Mouse (Mus musculus) cerebellum, postnatal 10 days (tissue): ENCODE measurements at regions not wholly inside any gene's neighbourhood (a gene's known extent, or its start where the extent isn't known, plus 50 kb on each side); places are given as distances from the start of the nearest gene placed in this dataset.

ENCODE experiments used
- DNase-seq, 2 experiments: peaks; one replicate each; pipeline ENCODE4 v3.0.0; 2021; ENCODE audit warnings: mixed read lengths in 2 of 2

DNA sequence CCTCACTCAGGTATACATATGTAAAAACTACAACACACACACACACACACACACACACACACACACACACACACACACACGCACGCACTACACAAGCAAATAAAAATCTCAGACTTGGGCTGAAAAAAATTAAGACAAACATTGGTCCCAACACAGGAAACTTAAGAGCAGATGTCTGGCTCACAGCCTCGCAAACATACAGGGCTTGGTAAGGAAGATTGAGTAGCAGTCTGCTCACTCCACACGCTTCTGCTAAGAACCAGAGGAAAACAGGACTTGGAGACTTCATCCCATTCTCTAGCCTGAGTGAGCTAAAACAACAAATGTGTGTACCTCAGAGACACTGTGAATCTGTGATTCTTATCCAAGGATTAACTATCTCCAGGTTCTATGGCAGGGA lies 132.3 kb upstream of the Sox11 start:
- DNase-seq = no peak

DNA sequence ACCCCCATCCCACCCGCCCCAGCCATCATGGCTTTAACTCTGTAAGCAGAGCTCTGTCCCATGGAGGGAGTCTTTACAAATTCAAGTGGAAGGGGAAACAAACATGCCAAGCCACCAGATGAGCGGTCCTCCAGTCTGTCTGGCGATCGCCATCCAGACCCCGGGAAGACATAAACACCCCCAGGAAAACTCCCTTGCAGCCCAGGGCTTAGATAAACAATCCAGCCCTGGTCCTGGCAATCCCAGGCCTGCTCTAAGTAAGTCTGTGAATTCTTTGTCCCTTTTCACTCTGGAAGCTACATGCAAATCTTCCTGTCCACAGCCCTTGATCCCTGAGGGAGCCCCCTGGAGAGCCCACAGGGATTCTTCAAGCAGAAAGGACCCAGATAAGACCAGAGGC lies 129.2 kb upstream of the Sox11 start:
- DNase-seq = no peak

DNA sequence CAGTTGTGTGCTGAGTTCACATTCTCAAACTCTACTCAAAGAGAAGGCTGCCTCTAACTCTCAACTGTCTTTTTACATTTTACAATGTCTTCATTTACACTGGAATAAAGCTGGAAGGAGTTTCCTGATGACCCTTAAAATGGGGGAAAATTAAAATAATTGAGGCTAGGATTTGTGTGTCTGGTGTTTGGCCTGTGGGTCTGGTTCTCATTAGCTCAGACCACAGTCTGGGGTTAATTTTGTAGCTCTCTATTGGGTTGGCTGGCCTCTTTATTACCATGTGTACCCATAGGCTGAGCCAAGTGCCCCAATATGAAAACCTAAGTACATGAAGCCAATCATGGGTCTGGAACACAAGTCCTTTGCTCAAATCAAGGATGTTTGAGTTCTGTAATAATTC lies 128.0 kb upstream of the Sox11 start:
- DNase-seq = no peak

DNA sequence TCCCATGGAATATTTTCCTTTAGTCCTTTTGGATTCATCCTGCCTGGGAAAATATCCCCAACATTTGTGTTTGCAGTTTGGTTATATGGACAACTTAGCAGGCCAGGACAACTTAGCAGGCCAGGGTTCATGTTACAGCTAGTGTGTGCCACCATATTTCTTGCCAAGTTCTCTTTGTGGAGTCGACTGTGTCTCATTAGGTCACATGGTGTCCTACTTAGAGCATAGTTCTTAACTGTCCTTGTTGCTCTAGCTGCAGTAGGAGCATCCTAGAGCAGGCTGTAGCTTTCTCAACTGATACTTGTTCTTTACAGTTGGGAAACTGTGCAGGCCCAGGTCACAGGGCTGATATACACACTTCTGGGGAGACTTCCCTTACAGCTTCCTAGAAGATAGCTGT lies 126.4 kb upstream of the Sox11 start:
- no peak for DNase-seq

DNA sequence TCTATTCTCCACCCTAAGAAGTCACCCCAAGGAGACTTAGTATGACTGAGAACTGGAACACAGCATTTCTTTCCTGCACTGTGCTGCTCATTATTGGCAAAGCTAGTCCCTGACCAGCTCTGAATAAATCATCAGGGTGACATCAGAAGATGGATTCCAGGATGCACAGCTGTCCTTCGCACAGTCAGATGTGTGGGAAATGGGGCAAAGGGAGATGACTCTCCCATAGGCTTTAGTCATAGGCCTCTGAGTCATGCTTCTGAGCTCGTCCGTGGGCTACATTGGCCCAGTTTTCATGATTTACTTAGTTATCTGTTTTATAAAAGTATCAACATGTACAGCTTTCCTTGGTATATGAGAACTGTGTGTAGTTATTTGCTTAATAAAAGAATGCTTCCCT lies 125.8 kb upstream of the Sox11 start:
- DNase-seq = no peak

DNA sequence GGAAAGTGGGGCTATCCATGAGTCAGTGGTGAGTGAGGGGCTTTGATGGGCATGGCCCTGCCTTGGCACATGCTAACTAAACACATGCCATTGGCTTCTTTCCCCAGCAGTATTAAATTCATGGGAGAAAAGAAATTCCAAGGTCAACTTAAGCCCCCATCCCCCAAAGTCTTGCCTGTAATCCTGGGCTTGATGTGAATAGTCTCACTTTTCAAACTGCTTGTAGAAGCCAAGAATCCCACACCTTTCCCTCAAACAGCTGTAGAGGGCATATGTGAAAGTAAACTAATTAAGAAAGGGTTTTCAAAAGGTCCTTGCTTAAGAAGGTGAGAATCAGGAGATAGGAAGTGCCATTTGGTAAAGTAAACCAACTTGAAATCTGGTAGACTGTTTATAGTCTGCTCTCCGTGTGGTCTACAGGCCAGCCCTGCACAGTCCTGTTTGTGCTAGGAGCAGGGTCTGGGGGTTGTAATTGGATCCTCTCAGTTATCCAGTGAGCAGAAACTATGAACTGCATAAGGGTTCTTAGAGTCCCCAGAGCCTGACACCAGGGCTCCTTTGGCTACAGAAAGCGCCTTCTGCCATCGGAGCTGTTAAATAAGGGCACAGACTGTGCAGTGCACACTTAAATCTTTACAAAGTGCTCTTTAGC lies 123.3 kb upstream of the Sox11 start:
- no peak for DNase-seq

DNA sequence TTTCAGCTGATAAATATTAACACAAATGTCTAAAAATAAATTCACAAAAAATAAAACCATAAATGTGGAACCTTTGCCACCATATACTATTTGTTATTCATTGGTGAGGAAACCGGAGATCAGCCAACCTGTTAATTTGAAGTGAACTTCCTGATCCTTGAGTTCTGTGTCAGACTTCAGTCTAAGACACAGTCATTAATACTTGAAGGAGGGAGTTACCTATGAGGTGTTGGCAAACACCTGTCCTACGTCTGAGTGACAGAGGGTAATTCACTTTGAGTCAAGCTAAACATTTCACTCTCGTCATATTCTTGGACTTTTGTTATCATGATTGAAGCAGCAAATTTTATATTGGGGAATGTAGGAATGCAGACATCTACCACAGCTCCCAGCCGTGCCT lies 116.3 kb upstream of the Sox11 start:
- no peak for DNase-seq

DNA sequence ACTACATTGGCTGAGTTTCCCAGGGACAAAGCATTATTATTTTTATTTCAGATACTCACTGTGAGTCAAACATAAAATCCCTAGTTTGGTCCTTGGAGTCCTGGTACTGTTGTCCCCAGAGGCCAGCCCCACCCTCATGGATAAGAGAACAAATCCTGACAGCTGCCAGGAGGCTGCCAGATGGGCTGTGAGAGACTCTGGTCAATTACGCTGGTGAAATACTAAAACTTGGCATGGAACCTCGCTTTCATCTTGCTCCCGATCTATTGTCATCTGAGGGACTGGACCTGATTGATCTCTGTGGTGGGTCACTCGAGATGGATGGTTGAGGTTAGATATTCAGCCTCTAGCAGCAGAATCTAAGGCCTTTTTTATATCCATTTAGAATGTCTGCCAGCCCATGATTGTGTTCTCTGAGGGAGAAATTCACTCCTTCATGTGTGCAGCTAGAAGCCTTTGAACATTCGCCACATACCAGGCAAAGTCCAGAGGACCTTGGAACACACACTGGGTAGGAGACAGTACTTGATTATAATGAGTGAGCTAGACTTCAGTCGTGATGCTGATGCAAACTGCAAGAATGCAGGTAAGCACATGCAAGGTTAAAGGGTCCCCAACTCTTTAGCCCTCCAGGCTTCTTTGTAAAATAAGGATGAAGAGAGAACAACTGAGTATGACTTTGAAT lies 95.4 kb upstream of the Sox11 start:
- DNase-seq = peak; percentile 53 to 72

DNA sequence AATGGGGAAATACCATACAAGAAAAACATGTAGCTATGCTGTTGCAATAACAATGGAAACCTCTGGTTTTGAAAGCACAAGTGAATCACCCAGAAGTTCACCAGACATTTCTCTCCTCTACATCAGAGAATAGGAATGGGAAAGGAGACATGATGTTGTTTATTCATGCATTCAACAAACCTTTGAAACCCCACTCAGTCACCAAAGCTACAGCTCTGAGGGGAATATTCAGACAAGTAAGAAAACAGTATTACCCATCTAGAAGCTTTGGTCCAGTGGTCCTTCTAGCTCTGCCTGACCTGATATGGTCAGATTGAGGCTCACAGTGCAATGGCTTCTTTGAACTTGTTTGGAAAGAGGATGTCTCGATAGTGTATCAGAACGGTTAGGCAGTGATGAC lies 89.0 kb upstream of the Sox11 start:
- no peak for DNase-seq

DNA sequence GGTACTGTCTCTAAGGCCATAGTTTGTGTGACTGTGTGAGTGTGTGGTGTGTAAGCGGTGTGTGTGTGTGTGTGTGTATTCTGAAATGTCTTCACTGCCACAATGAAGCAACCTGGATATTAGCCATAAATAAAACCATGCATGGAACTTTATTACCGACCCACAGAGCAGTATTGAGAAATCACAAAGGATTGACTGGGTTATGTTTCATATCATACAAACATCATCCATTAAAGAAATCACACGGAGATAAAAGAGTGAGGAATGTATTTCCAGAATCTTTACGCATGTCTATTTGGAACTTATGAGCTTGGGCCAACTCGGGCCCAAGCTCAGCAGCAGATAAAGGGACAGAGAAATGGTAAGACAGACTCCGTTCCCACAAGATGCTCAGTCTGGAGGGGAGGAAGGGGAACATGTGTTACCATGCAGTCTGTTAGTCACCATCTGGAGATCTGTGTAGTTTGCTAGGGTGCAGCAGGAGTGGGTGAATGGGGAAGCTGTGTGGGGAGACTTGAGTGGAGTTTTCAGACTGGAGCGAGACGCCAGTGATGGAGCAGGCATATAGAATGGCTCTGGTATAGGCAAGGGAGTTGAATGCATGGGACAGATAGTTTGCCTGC lies 75.1 kb upstream of the Sox11 start:
- DNase-seq = no peak

DNA sequence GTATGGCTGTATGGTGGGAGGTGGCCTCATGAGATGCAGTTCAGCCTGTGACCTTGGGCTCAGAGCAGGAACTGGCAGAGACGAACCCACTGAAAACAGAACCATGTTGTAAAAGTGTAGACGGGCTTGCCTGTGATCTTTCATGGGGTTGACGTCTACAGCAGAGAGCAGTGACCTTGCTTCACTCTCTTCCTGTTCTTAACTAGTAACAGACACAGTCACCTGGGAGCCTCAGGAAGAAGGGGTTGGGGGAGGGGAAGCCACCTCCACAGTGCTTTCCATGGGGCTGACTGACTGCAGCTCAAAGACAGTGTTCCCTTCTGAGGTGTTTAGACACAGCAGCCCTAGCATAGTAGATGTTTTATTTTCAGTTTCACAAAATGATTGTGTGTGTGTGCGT lies 68.2 kb upstream of the Sox11 start:
- DNase-seq = no peak

DNA sequence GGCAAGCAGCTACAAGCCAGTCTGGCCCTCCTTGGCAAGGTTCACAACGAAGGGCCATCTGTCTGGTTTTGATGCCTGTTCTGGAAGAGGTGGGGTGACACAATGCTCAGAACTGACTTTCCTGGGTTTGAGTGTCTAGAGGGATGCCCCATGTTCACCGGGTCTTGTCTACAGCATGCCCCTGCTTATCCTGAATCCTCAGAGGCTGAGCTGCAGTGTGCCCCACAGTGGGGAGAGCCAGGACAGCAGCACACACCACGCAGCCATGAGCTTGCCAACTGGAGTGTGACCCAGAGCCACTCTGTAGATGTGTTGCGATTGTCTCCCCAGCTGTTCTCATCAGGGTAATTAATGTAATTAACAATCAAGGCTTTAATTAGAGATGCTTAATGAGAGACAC lies 66.1 kb upstream of the Sox11 start:
- peak; percentile 64 to 72 for DNase-seq

DNA sequence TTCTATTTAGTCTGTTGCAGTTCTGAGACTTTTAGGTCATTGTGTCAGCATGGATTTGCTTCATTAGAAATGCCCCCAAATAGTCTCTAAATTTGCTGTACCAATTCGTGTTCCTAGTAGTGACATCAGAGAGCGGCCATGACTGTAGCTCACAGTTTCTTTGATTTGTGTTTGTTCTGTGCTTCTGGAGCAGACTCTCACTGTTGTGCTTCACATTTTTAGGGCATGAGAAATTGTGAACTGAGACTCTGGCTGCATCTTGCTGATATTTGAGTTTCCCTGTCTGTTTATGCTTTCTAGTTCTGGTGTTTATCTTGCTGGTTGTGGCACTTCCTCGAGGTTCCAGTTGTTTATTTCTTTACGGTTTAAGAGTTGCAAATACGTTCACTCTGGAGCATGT lies 57.0 kb upstream of the Sox11 start:
- no peak for DNase-seq
